Mouse (Mus musculus) naive thymus-derived CD4-positive, alpha-beta T cell, adult 2 months (primary cell): ENCODE results near the gene Scrn1.

Source experiments
- DNase-seq: peaks from one replicate; pipeline ENCODE4 v3.0.0-alpha.2; 2011; ENCODE audit warnings: low read depth

Gene Scrn1

DNA sequence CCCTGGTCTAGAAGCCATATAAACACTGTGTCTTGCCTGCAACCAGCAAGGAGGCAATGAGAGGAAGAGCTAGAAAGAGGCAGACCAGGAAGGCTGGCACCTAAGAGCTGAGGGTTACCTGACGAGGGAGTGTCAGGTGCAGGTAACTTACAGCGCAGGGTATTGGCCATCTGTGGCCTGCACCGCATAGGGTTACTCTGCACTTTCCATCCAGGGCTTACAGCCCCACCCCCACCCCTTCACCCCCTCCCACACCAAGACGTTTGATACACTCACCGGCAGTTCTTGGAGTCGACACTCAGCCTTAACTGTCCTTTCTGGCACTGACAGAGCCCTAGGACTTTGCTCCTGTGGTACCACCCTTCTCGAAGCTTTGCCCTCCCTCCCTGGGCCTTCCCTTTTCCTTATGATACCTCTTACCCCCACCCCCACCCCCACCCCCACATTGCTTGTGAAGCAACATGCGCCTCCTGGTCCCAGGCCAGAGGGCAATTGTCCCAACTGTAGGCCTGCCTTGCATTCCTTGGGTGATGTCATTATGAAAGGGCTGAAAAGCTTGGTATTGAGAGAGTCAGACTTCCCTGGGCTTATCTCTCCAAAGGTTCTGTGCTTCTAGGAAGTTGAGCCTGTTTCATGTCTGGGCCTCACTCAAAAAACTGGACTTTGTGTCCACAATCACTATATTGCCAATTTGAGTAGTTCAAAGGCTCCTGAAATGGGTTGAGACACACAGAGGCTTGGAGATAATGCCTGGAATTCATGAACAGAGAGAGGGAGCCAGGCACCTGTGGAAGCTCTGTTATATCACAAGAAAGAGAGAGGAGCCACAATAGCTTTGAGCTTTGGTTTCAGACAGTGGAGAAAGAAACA lies 93.2 kb downstream of the Scrn1 start:
- DNase-seq, result no peak

- DNase-seq, result no peak
Measured at GRCm38 (mm10) chr6:54471866-54472265, 94.4 kb downstream of the Scrn1 start.

- DNase-seq, result no peak
Measured at GRCm38 (mm10) chr6:54467371-54467770, 98.9 kb downstream of the Scrn1 start.

GRCm38 (mm10) chr6:54464926-54465325 lies 101.4 kb downstream of the Scrn1 start:
- no peak for DNase-seq

GRCm38 (mm10) chr6:54463701-54464458 lies 102.4 kb downstream of the Scrn1 start:
- no peak for DNase-seq

DNA sequence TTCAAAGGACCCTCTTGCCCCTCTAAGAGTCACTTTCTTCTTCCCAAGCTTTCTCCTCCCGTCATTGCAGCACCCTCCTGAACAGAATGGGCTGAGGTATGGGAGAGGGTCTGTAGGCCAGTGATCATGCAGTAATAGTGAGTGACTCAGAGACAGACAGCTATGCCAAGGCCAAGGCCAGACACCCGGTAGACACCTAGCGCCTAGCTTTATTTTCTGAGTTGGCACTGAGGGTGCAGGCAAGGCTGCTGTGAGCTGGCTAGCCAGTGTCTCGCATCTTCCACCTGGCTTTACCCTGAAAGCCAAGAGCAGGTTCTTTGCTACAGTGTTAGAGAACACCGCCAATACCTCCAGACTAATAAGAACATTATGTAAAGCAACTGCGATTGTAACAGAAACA lies 103.5 kb downstream of the Scrn1 start:
- DNase-seq, result no peak

GRCm38 (mm10) chr6:54460915-54461671 lies 105.2 kb downstream of the Scrn1 start:
- no peak for DNase-seq

DNA sequence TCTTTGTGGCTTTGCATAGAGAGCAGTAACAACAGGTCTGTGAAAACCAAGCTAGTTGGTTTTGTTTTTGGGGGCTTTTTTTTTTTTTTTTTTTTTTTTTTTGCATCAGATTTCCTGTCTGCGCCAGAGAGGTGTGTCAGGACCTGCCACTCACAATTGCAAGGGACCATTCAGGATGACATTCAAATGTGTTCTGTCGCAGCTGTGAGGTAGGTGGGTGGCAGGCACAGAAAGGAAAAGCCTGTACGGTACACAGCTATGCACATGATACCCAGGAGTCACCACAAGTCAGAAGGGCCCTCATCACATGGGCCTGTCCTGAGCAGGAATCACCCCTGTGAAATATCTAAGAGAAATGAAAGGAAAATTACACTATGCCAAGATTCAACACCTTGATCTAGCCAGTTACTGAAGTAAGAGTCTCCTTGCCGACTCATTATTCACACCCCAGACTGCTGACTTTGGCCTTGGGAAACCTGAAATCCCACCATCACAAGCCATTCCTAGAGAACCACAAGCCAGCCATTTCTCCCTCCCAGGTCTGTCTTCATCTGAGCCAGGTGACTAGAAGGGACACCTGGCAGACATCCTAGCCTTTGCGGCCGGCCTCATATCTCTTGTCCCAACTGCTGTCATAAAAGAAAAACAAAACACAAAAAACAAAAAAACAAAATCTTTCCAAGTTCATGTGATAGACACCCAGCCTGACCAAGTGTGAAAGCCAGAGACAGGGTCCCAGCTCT lies 105.9 kb downstream of the Scrn1 start:
- DNase-seq, result no peak

GRCm38 (mm10) chr6:54459661-54460060 lies 106.6 kb downstream of the Scrn1 start:
- DNase-seq, result no peak
